Mouse (Mus musculus) adrenal gland, postnatal 36 days (tissue): ENCODE data around the gene Tgfbr3. TPM values are rescaled to one million over a fixed set of nuclear protein-coding genes. Genes with fewer than 3 reads are reported as not detected.

ENCODE experiments used
- DNase-seq, 2 experiments: peaks; one replicate each; pipeline ENCODE4 v3.0.0; 2021; ENCODE audit warnings: mixed read lengths in 1 of 2
- total RNA-seq, 2 experiments: library from RNA; stranded (reverse); gene quantifications; 2 replicates each; pipeline ENCODE4 v1.2.3; 2021

Tgfbr3 gene
- total RNA-seq, 2 experiments from 2014 or later, result 233 to 271 TPM

GRCm38 (mm10) chr5:107147951-107148766 is 141.3 kb downstream of the Tgfbr3 start:
- peak; percentile 66 to 73 for DNase-seq

DNA sequence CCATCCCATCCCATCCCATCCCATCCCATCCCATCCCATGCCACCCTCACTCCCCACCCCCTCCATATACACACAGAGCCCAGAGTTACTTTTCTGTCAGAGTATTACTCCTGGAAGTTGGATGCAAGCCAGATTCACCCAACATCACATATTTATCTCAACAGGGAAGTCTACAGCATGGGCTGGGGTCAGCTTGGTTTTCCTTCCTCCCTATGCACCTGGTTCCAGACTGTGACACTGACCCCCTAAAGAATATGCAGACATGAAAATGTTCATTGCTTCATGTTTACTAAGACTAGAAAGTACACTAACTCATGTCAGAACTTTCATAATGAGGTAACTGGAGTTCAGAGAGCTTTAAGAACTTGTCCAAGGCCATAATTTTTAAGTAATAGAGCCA is 142.0 kb downstream of the Tgfbr3 start:
- DNase-seq, result no peak

DNA sequence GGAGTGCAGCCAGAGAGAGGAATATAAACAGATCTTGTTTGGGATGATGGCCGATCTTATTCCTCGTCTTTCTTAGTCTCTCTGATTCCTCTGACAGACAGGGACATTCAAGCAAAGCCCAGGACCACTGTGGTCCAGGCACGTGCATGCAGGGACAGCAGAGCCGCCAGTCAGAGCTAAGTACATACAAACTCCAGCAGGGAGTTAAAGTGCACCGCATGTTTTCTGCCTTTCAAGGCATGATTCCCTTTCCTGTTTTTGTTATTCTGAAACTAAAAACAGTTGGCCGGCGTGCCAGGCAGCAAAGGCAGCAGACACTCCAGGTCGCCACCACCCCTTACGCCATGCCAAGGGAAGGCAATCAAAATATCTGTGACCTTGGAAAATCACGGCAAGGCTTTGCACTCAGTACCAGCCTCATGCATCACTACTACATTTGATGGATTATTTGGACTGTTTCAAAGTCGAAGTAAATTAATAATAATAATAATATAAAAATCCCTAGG is 143.3 kb downstream of the Tgfbr3 start:
- peak; percentile 60 for DNase-seq

GRCm38 (mm10) chr5:107145125-107145524 is 144.3 kb downstream of the Tgfbr3 start:
- DNase-seq, result no peak

DNA sequence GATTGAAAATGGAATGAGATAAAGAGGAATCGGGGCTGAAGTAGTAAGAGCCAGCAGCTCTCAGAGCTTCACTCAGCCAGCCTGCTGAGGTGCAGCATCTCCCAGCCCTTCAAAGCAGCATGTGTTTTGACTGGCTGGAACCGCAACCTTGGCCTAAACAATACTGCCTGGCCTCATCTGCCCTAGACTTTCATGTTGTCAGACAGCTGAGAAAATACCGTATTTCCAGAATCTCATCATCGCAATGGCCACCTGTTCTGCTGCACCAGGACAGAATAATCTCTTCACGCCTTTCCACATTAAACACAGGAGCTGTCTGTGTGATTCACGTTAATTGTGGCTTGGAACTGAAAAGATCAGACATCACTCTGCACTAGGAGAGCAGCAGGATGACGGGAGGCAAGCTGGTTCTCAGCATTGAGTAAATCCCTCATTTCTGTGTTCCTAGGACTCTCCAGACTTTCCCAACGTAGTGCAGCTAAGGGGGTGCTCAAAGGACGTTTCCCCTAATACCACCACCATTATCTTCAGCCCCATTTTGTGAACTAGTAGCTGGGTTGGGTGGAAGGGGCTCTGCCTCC is 145.1 kb downstream of the Tgfbr3 start:
- DNase-seq, result peak; percentile 40 to 51

DNA sequence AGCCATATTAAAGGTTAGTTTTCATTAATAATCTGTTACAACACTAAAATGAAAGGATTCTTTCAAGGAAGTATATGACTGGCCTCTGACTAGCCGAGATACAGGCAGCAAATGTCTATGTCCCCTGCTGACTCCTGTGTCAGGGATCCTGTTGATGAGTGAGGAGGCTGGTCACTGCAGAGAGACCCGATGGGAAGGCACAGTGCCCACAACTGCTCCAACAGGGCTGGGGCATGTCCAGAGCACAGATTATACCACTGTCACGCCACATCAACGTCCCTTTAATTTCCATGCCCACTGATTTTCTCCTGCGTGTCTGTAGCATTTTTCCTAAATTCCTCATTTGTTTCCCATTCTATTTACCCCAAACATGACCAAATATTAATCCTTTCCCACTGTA is 146.0 kb downstream of the Tgfbr3 start:
- DNase-seq, result no peak

DNA sequence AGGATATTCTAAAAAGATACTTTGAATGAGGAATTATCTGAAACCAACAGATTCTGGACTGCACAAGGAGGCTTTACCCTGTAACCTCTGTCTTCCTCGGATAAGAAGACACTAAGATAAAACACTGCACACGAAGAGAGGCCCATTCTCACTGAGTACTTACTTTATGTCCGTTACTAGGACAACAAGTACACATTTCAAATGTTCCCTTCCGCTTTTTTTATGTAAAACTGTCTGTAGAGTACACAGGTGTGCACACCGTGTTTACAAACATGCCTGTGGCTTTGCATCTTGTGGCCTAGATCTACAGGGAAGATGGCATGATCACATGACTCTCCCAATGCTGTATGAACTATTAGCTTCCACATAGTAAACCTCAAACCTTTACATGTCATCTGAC is 146.6 kb downstream of the Tgfbr3 start:
- no peak for DNase-seq

- DNase-seq, result no peak
Measured at GRCm38 (mm10) chr5:107141375-107141774, 148.1 kb downstream of the Tgfbr3 start.

DNA sequence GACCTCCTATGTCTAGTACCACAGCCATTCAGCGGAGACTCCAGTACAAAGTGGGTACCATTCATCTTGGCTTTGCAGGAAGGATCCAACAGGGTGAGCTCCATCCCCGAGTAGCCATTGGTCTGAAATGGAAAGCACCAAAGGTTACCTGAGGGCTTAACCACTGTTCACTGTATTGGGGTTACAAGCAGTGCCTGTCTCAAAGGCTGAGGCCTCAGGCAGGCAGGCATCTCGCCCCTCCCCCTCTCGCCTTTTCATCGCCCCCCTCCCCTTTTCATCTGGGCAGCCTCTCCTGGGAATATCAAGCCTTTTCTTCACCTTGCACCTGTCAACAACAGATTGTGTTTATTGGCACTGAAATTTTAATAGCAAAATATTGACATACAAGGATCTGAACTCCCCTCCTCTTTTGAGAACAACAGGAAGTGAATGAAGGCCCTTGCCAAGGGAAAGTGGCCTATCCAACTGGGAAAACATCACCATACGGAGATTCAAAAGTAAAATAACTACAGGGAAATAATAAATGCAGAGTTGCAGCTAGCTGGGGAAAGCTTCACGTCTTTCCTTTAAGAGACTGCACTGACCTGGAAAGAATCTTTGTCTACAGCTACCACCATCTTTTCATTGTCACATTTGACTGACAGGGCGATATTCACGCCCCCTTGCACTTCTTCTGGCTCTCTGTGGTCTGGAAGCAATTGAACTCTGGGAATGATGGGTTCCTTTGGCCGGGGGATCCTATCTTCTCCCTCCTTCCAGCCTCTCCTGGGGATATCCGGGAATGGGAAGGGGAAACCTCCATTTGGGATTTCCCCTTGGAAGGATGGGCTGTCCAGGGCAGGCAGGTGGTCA is 149.4 kb downstream of the Tgfbr3 start:
- DNase-seq, result no peak

- no peak for DNase-seq
Measured at GRCm38 (mm10) chr5:107133336-107133735, 156.1 kb downstream of the Tgfbr3 start.

- peak in 1 of 2 experiments; percentile 58 for DNase-seq
Measured at GRCm38 (mm10) chr5:107132231-107132630, 157.2 kb downstream of the Tgfbr3 start.

DNA sequence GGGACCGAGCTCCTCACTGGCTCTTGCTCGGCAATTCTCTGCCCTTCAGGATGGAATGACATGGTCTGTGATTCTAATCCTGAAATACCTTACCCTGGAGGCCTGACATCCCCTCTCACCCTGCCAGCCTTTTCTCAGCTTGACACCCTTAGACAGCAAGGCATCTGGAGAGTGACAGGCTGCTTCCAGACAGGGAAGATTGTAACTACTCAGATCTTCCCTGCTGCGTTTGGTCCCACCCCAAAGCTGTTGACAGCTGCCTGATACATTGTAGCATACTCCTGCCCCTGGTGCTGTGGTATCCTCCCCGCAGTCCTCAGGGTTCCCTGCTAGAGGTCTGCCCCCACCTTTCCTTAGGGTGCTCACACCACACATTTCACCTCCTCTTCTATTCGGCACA is 160.1 kb downstream of the Tgfbr3 start:
- no peak for DNase-seq

- DNase-seq, result no peak
Measured at GRCm38 (mm10) chr5:107126561-107126960, 162.9 kb downstream of the Tgfbr3 start.

DNA sequence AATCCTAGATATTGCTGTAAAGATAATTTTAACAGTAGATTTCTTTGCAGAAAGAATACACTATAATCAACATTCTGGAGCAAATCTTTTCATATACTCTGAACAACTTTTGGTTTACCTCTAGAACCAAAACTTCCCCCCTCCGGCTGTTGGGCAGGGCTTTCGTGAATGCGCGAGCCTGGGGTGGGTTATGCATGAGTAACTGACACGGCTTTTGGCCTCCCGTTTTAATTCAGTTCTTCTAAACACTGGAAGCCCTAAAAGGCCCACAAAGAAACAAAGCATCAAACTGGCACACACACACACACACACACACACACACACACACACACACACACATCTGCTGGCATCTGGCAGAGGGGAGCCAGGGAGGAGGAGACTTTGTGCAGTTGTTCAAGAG is 164.3 kb downstream of the Tgfbr3 start:
- DNase-seq, result no peak

- DNase-seq, result no peak
Measured at GRCm38 (mm10) chr5:107124531-107124930, 164.9 kb downstream of the Tgfbr3 start.

DNA sequence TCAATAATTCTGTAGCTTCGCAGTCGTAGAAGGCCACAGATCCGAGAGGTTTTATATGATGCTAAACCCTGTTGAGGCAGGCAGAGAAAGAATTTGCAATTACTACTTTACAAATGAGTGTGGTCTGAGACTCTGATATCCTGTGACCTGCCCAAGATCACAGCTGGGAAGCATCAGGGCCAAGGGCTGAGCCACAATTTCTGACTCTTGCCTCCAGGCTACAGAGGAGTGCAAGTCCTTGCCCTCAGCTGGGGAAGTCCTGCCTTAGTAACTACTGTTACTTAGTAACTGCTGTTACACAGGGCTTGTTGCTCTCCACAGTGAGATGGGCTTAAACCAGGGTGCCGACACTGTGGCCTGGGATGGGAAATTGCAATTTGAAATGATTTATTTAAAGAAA is 166.8 kb downstream of the Tgfbr3 start:
- DNase-seq, result no peak

GRCm38 (mm10) chr5:107121086-107121485 is 168.3 kb downstream of the Tgfbr3 start:
- no peak for DNase-seq

GRCm38 (mm10) chr5:107120624-107121023 is 168.8 kb downstream of the Tgfbr3 start:
- DNase-seq, result peak; percentile 55 to 61

DNA sequence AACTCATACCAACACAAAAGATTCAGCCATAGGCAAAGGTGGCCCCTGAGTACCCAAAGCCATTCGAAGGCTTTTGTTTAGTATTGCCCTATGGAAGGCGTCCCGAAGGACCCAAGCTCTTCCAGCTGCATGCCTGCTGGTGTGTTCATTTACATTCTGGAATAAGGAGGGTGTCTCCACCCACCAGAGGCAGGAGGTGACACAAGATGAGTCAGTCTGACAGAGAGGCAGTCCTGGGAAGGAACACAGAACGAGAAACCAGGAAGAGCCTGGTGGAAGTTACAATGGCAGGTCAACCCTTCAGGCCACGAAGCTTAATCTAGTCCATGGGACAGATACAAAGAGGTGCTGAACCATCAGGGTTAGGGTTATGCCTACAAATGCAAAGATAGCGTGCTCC is 169.5 kb downstream of the Tgfbr3 start:
- DNase-seq, result no peak

- no peak for DNase-seq
Measured at GRCm38 (mm10) chr5:107116821-107117220, 172.6 kb downstream of the Tgfbr3 start.

- DNase-seq, result no peak
Measured at GRCm38 (mm10) chr5:107112656-107113275, 176.7 kb downstream of the Tgfbr3 start.

GRCm38 (mm10) chr5:107111802-107112201 is 177.6 kb downstream of the Tgfbr3 start:
- peak; percentile 49 to 52 for DNase-seq
